Mouse (Mus musculus) thymus, adult 2 months (tissue): Measurements from ENCODE around the gene Fggy.

ENCODE experiments used
- CTCF ChIP-seq: fragments of 200-500 bp; IDR thresholded peaks from 2 replicates; pipeline ENCODE4 v1.5.1; 2012; ENCODE audit warnings: mild to moderate bottlenecking, control low read depth, low read length, moderate library complexity, borderline replicate concordance; ENCODE audit not compliant: control insufficient read depth, poor library complexity, insufficient read depth; ENCODE audit errors: extremely low read depth
- POLR2A ChIP-seq: fragments of 200-500 bp; IDR thresholded peaks from 2 replicates; pipeline ENCODE4 v1.6.1; 2012; ENCODE audit warnings: mild to moderate bottlenecking, low read length, control low read depth, moderate library complexity; ENCODE audit not compliant: control insufficient read depth, poor library complexity, insufficient read depth; ENCODE audit errors: extremely low read depth

DNA sequence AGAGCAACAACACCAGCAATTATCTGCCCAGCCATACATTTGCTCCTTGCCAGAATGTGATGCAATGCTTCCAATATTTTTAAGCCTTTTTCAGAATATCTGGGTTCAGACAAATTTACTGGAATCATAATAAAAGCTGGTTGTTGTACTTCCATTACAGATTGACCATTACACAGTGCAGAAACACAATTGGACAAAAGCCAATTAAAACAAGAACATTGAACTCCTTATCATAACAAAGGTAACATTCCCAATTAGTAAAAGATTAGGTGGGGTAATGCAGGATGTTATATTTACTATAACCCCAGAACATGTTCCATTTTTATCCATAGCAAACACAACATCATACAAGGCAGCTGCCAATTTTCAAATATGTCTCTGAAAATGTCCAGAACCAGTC lies 396.0 kb downstream of the Fggy start:
- TF ChIP-seq CTCF (no peak), POLR2A (no peak)
